ENCODE assay signal across 9 mouse cellular contexts in the genomic region with DNA sequence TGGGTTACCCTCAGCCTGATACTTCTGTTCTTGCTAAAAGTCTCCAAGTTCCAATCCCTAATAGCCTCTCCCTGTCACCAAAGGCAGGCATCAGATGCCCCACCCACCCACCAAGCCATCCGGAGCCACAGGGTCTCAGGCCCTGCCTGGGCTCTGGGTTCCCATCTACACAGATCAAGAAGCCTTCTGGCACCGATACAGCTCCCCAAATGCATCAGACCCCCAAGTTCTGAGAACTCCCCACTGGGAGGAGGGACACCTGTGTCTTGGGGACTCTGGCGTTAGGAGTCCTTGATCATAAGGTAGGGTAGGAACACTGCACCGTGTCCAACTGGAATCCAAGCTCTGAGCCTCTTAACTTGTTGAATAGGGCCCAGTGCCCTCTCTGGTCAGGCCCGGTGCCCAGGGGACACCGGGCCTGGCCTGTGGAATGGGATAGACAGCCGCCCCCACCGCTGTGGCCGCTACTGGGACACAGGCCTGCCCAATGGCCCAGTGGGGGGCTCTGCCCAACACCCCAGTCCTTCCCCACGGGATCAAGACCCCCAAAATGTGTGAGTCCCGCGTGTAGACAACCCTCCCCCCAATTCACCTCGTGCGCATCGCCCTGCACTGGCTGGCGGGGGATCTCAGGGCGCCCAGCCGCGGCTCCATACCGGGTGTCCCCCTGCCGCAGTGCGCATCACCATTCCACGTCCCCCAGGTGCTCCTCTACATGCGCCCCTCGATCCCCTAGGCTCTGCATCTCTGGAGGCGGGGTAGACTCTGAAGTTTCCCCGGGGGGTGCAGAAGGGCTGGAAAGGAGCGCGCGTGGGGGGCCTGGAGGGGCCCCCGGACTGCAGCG. TPM values are rescaled to one million over a fixed set of nuclear protein-coding genes. Genes with fewer than 3 reads are reported as not detected.
A peak's percentile ranks its signal among the peaks of the same experiment; 100 is the strongest.
DNase-seq lines count a peak whose midpoint lies in the region; ATAC-seq lines count a peak whose summit lies in the region.
"Had no signal": no experiment of that assay in that cellular context is flagged by ENCODE, and none has a peak within 500 bp of the region (broad histone marks: within the 10 kb centered on the region; RNA-seq: fewer than 3 reads in every experiment).

No protein-coding gene starts in this region.

- H3K4me2 ChIP-seq in heart, embryonic 16.5 days (ENCODE audit: low read depth, low read length) = peak overlapping the region; percentile 79
- peak overlapping the region; percentile 94 for H3K4me2 ChIP-seq in embryonic facial prominence, embryonic 12.5 days (replicated peaks)
- peak overlapping the region; percentile 84 for H3K4me2 ChIP-seq in hindbrain, embryonic 16.5 days (ENCODE audit: low read length)
- H3K4me2 ChIP-seq in midbrain, embryonic 16.5 days (ENCODE audit: low read length) = peak overlapping the region; percentile 87

- no peak for ATAC-seq in heart, embryonic 16.5 days (replicated peaks; ENCODE audit: extremely low read depth, insufficient read depth, low FRiP score)
- ATAC-seq in embryonic facial prominence, embryonic 12.5 days (ENCODE audit: insufficient number of reproducible peaks, insufficient read depth, low FRiP score, low TSS enrichment) = no peak
- peak; percentile 40 for ATAC-seq in hindbrain, embryonic 16.5 days
- ATAC-seq in midbrain, embryonic 16.5 days = peak; percentile 33

- DNase-seq in heart, adult 8-10 months (ENCODE audit: low spot score) = no peak
- DNase-seq in adipocyte (ENCODE audit: low spot score) = no peak
- DNase-seq in spleen, postnatal 36 days (ENCODE audit: low spot score in 2 of 2) = no peak
- no peak for DNase-seq in urinary bladder, postnatal 4 days (ENCODE audit: low spot score in 2 of 2)
- DNase-seq: thymus, postnatal 14 days had no signal

- no peaks in the 10 kb centered on the region for H3K9me3 ChIP-seq in heart, embryonic 16.5 days (replicated peaks; ENCODE audit: control insufficient read depth, low read length)
- H3K9me3 ChIP-seq in embryonic facial prominence, embryonic 12.5 days = no peaks in the 10 kb centered on the region
- H3K9me3 ChIP-seq in hindbrain, embryonic 16.5 days (ENCODE audit: control insufficient read depth, low read length) = no peaks in the 10 kb centered on the region
- no peaks in the 10 kb centered on the region for H3K9me3 ChIP-seq in midbrain, embryonic 16.5 days (replicated peaks; ENCODE audit: control insufficient read depth, low read length, poor library complexity, severe bottlenecking)

- peaks cover 26% of the 10 kb centered on the region for H3K27me3 ChIP-seq in heart, embryonic 16.5 days (ENCODE audit: control insufficient read depth, insufficient read depth, low read length)
- H3K27me3 ChIP-seq in embryonic facial prominence, embryonic 12.5 days = peaks cover 55% of the 10 kb centered on the region
- H3K27me3 ChIP-seq in hindbrain, embryonic 16.5 days (replicated peaks; ENCODE audit: control insufficient read depth, insufficient read depth, low read length) = peaks cover 15% of the 10 kb centered on the region
- H3K27me3 ChIP-seq in midbrain, embryonic 16.5 days (ENCODE audit: control insufficient read depth, insufficient read depth, low read depth, low read length) = peaks cover 25% of the 10 kb centered on the region

- no peak overlapping the region for H3K27ac ChIP-seq in heart, embryonic 16.5 days (ENCODE audit: low read length)
- no peak overlapping the region for H3K27ac ChIP-seq in embryonic facial prominence, embryonic 12.5 days
- H3K27ac ChIP-seq in hindbrain, embryonic 16.5 days (ENCODE audit: low read depth, low read length) = no peak overlapping the region; the same call in 1 of the 2 replicates
- H3K27ac ChIP-seq in midbrain, embryonic 16.5 days (ENCODE audit: low read length) = no peak overlapping the region

- no peaks in the 10 kb centered on the region for H3K36me3 ChIP-seq in heart, embryonic 16.5 days (ENCODE audit: control insufficient read depth, insufficient read depth)
- no peaks in the 10 kb centered on the region for H3K36me3 ChIP-seq in embryonic facial prominence, embryonic 12.5 days
- H3K36me3 ChIP-seq in hindbrain, embryonic 16.5 days (ENCODE audit: control insufficient read depth, insufficient read depth, low read length) = no peaks in the 10 kb centered on the region
- H3K36me3 ChIP-seq in midbrain, embryonic 16.5 days (ENCODE audit: control insufficient read depth, insufficient read depth, low read length) = no peaks in the 10 kb centered on the region

- peak overlapping the region; percentile 57 for H3K9ac ChIP-seq in heart, embryonic 16.5 days (ENCODE audit: low read length)
- peak overlapping the region; percentile 65 for H3K9ac ChIP-seq in embryonic facial prominence, embryonic 12.5 days
- peak overlapping the region; percentile 74 for H3K9ac ChIP-seq in hindbrain, embryonic 16.5 days (ENCODE audit: low read depth, low read length)
- peak overlapping the region; percentile 82 for H3K9ac ChIP-seq in midbrain, embryonic 16.5 days (ENCODE audit: low read depth, low read length)

- 10% methylated on average over 32 of the region's 32 CpGs for WGBS in heart, embryonic 16.5 days
- WGBS in embryonic facial prominence, embryonic 12.5 days = 8% methylated on average over 32 of the region's 32 CpGs
- 8% methylated on average over 32 of the region's 32 CpGs for WGBS in hindbrain, embryonic 16.5 days
- WGBS in midbrain, embryonic 16.5 days = 8% methylated on average over 32 of the region's 32 CpGs

- peak overlapping the region; percentile 54 for H3K4me3 ChIP-seq in heart, embryonic 16.5 days (ENCODE audit: low read length)
- H3K4me3 ChIP-seq in embryonic facial prominence, embryonic 12.5 days = peak overlapping the region; percentile 54
- peak overlapping the region; percentile 68 for H3K4me3 ChIP-seq in hindbrain, embryonic 16.5 days (ENCODE audit: low read length)
- peak overlapping the region; percentile 69 for H3K4me3 ChIP-seq in midbrain, embryonic 16.5 days (ENCODE audit: low read depth, low read length)

- peaks cover 7% of the 10 kb centered on the region for H3K4me1 ChIP-seq in heart, embryonic 16.5 days (ENCODE audit: control insufficient read depth, insufficient read depth, low read length)
- H3K4me1 ChIP-seq in embryonic facial prominence, embryonic 12.5 days = peaks cover 10% of the 10 kb centered on the region
- peaks cover 13% of the 10 kb centered on the region for H3K4me1 ChIP-seq in hindbrain, embryonic 16.5 days (ENCODE audit: control insufficient read depth, insufficient read depth, low read depth, low read length)
- peaks cover 6% of the 10 kb centered on the region; the same call in 1 of the 2 replicates for H3K4me1 ChIP-seq in midbrain, embryonic 16.5 days (ENCODE audit: control insufficient read depth, insufficient read depth, low read length)

RNA-seq across cellular contexts. Expression of a gene that starts 0.5 kb away (rescaled TPM):
- polyA plus RNA-seq in heart, embryonic 16.5 days (2015; fragmentation: Nextera tagmentation; extraction: Ambion mirVana) = 0.39 and 0.84 TPM in 2 replicates
- total RNA-seq in heart, adult 8-10 months (2022) = 10 to 100 TPM in 3 of 4 experiments, 1 to 10 TPM in 1; 7.8 to 14.0 (median 12.6) TPM
- 1.7 and 2.1 TPM in 2 replicates for polyA plus RNA-seq in embryonic facial prominence, embryonic 12.5 days (2016; fragmentation: Nextera tagmentation; extraction: Ambion mirVana)
- 22.1 and 23.3 TPM in 2 replicates for polyA plus RNA-seq in hindbrain, embryonic 16.5 days (2015; fragmentation: Nextera tagmentation; extraction: Ambion mirVana)
- 12.6 and 16.9 TPM in 2 replicates for polyA plus RNA-seq in midbrain, embryonic 16.5 days (2015; fragmentation: Nextera tagmentation; extraction: Ambion mirVana)

RNA-seq across cellular contexts. Expression of a gene that starts 11.7 kb away (rescaled TPM):
- polyA plus RNA-seq in heart, embryonic 16.5 days (2015; fragmentation: Nextera tagmentation; extraction: Ambion mirVana) = 141 and 148 TPM in 2 replicates
- 10 to 100 TPM; 23.3 to 32.5 (median 25.0) TPM for total RNA-seq in heart, adult 8-10 months (2022)
- polyA plus RNA-seq in embryonic facial prominence, embryonic 12.5 days (2016; fragmentation: Nextera tagmentation; extraction: Ambion mirVana) = 314 and 329 TPM in 2 replicates
- 197 and 208 TPM in 2 replicates for polyA plus RNA-seq in hindbrain, embryonic 16.5 days (2015; fragmentation: Nextera tagmentation; extraction: Ambion mirVana)
- 202 and 205 TPM in 2 replicates for polyA plus RNA-seq in midbrain, embryonic 16.5 days (2015; fragmentation: Nextera tagmentation; extraction: Ambion mirVana)

RNA-seq across cellular contexts. Expression of a gene that starts 11.8 kb away (rescaled TPM):
- polyA plus RNA-seq in heart, embryonic 16.5 days (2015; fragmentation: Nextera tagmentation; extraction: Ambion mirVana) = 28.4 and 33.2 TPM in 2 replicates
- 10 to 100 TPM; 11.1 to 15.9 (median 14.4) TPM for total RNA-seq in heart, adult 8-10 months (2022)
- polyA plus RNA-seq in embryonic facial prominence, embryonic 12.5 days (2016; fragmentation: Nextera tagmentation; extraction: Ambion mirVana) = 52.0 and 53.0 TPM in 2 replicates
- 92.4 and 97.5 TPM in 2 replicates for polyA plus RNA-seq in hindbrain, embryonic 16.5 days (2015; fragmentation: Nextera tagmentation; extraction: Ambion mirVana)
- 82.4 and 84.1 TPM in 2 replicates for polyA plus RNA-seq in midbrain, embryonic 16.5 days (2015; fragmentation: Nextera tagmentation; extraction: Ambion mirVana)

RNA-seq across cellular contexts. Expression of a gene that starts 16.9 kb away (rescaled TPM):
- 2,111 and 2,265 TPM in 2 replicates for polyA plus RNA-seq in heart, embryonic 16.5 days (2015; fragmentation: Nextera tagmentation; extraction: Ambion mirVana)
- total RNA-seq in heart, adult 8-10 months (2022) = 1,000 to 10,000 TPM in 2 of 4 experiments, 100 to 1,000 TPM in 2; 848 to 1,083 (median 963) TPM
- polyA plus RNA-seq in embryonic facial prominence, embryonic 12.5 days (2016; fragmentation: Nextera tagmentation; extraction: Ambion mirVana) = 1,786 and 1,871 TPM in 2 replicates
- polyA plus RNA-seq in hindbrain, embryonic 16.5 days (2015; fragmentation: Nextera tagmentation; extraction: Ambion mirVana) = 1,272 and 1,293 TPM in 2 replicates
- 1,102 and 1,149 TPM in 2 replicates for polyA plus RNA-seq in midbrain, embryonic 16.5 days (2015; fragmentation: Nextera tagmentation; extraction: Ambion mirVana)

RNA-seq across cellular contexts. Expression of a gene that starts 28.3 kb away (rescaled TPM):
- not detected in 2 replicates for polyA plus RNA-seq in heart, embryonic 16.5 days (2015; fragmentation: Nextera tagmentation; extraction: Ambion mirVana)
- not detected for total RNA-seq in heart, adult 8-10 months (2022)
- 0.09 and 0.10 TPM in 2 replicates for polyA plus RNA-seq in embryonic facial prominence, embryonic 12.5 days (2016; fragmentation: Nextera tagmentation; extraction: Ambion mirVana)
- 0.13 and 0.27 TPM in 2 replicates for polyA plus RNA-seq in hindbrain, embryonic 16.5 days (2015; fragmentation: Nextera tagmentation; extraction: Ambion mirVana)
- 0.10 and 0.16 TPM in 2 replicates for polyA plus RNA-seq in midbrain, embryonic 16.5 days (2015; fragmentation: Nextera tagmentation; extraction: Ambion mirVana)

Comparison
In these comparisons a context has a peak if more than half of its experiments do, and no peak if none do; other contexts are left out.
1. ATAC-seq: peak in hindbrain, embryonic 16.5 days (single experiment) and midbrain, embryonic 16.5 days (single experiment); none in heart, embryonic 16.5 days (single experiment) and embryonic facial prominence, embryonic 12.5 days (single experiment).
2. Peak in every context shown above with its lines, with median percentiles within 50 percentile points of each other: H3K4me2 ChIP-seq, H3K4me3 ChIP-seq and H3K9ac ChIP-seq.